Mouse (Mus musculus) forebrain, embryonic 10.5 days (tissue): ENCODE results near the gene Ldb2. TPM values are rescaled to one million over a fixed set of nuclear protein-coding genes. Genes with fewer than 3 reads are reported as not detected.

ENCODE experiments used
- DNase-seq: peaks from one replicate; pipeline ENCODE4 v3.0.0-alpha.2; 2017; ENCODE audit warnings: low spot score; ENCODE audit errors: extremely low spot score
- H3K27ac ChIP-seq: fragments of 300-500 bp; sonication (generic); 2 replicates; pipeline ENCODE4 v1.5.1; 2016; ENCODE audit warnings: mild to moderate bottlenecking
- H3K27me3 ChIP-seq: fragments of 300-500 bp; sonication (generic); 2 replicates; pipeline ENCODE4 v1.6.1; 2016; ENCODE audit warnings: mild to moderate bottlenecking; ENCODE audit not compliant: poor library complexity, severe bottlenecking
- H3K36me3 ChIP-seq: fragments of 300-500 bp; sonication (generic); replicated peaks from 2 replicates; pipeline ENCODE4 v1.6.1; 2016; ENCODE audit warnings: mild to moderate bottlenecking, moderate library complexity
- H3K4me1 ChIP-seq: fragments of 300-500 bp; sonication (generic); 2 replicates; pipeline ENCODE4 v1.6.1; 2016
- H3K4me3 ChIP-seq: fragments of 300-500 bp; sonication (generic); 2 replicates; pipeline ENCODE4 v1.5.1; 2016; ENCODE audit warnings: mild to moderate bottlenecking, moderate library complexity
- H3K9me3 ChIP-seq: fragments of 300-500 bp; sonication (generic); 2 replicates; pipeline ENCODE4 v1.6.1; 2016; ENCODE audit warnings: mild to moderate bottlenecking, moderate library complexity
- WGBS: fragments of 180-500 bp; shearing (Covaris S2); methylation state at CpG from one replicate; pipeline ENCODE4 v1.1.7; 2016; 5-methylcytosine and 5-hydroxymethylcytosine counted together
- polyA plus RNA-seq: library from polyadenylated mRNA; unstranded; fragments of >200 nt; fragmentation: Nextera tagmentation; extraction: Ambion mirVana; gene quantifications from 2 replicates; pipeline ENCODE4 v1.2.1, GENCODE M21; 2016

Gene Ldb2
- polyA plus RNA-seq, 1 experiment from 2014 or later, result 10.5 TPM

- WGBS, result 89% methylated on average over 11 of the region's 11 CpGs
- DNase-seq, result no peak
- no peak overlapping the region for H3K27ac ChIP-seq
Observed at GRCm38 (mm10) chr5:44548468-44548867, 251.0 kb downstream of the Ldb2 start.

GRCm38 (mm10) chr5:44543472-44544132 lies 255.9 kb downstream of the Ldb2 start:
- WGBS, result 98% methylated on average over 2 of the region's 2 CpGs
- no peaks in the 10 kb centered on the region for H3K36me3 ChIP-seq
- DNase-seq, result no peak
- no peak overlapping the region for H3K27ac ChIP-seq
- H3K9me3 ChIP-seq, result no peaks in the 10 kb centered on the region
- no peaks in the 10 kb centered on the region for H3K27me3 ChIP-seq
- H3K4me3 ChIP-seq, result no peak overlapping the region
- peaks cover 13% of the 10 kb centered on the region for H3K4me1 ChIP-seq

More at GRCm38 (mm10) chr5:44548468-44548867, 251.0 kb downstream of the Ldb2 start:
- Histone ChIP-seq H3K36me3 (no peaks in the 10 kb centered on the region), H3K27me3 (no peaks in the 10 kb centered on the region), H3K4me1 (no peaks in the 10 kb centered on the region), H3K9me3 (no peaks in the 10 kb centered on the region), H3K4me3 (no peak overlapping the region)

DNA sequence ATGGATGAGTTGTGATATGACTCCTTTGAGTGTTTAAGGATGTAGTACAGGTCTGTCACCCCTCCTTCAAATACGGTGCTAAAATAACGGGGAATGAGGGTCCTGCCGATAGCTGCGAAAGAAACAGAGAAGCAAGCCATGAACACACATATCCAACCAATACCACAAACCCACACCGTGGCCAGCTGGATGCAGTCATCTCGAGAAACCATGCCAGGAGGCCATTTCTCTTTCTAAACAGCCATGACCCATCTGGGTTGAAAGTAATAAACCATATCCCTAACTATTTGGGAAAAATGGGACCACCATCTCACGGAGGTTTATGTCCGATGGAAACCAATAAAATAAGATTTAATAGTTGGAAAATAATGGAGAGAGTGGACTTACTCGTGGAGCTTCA lies 257.7 kb downstream of the Ldb2 start:
- no peak for DNase-seq
- no peaks in the 10 kb centered on the region for H3K9me3 ChIP-seq
- no peaks in the 10 kb centered on the region for H3K27me3 ChIP-seq
- H3K27ac ChIP-seq, result no peak overlapping the region
- 93% methylated on average over 9 of the region's 9 CpGs for WGBS
- peaks cover 29% of the 10 kb centered on the region for H3K4me1 ChIP-seq
- no peak overlapping the region for H3K4me3 ChIP-seq
- no peaks in the 10 kb centered on the region for H3K36me3 ChIP-seq

- 0 out of 2 replicates have a peak overlapping the region, but pooled peaks have one; percentile 6 for H3K27ac ChIP-seq
- no peak for DNase-seq
- 80% methylated on average over 2 of the region's 2 CpGs for WGBS
Observed at GRCm38 (mm10) chr5:44538687-44539086, 260.8 kb downstream of the Ldb2 start.

DNA sequence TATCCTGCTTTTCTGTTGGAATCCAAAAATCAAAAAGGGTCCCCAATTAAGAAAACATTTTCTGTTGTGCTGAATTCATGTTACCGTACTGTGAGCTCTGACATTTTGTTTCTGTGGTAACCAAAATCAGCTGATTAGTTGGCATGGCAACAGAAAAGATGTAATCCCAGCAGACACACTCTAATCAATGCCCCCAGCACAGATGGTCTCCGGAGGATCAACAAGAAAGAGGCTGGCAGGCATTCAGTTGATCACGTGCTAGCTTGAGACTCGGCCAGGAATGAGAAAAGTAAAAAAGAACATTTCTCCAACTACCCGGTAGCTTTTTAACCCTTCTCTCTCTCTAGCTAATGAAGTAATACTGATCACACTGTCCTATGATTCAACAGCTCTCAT lies 261.5 kb downstream of the Ldb2 start:
- Histone ChIP-seq H3K27me3 (no peaks in the 10 kb centered on the region), H3K9me3 (no peaks in the 10 kb centered on the region), H3K36me3 (no peaks in the 10 kb centered on the region), H3K4me3 (no peak overlapping the region), H3K4me1 (peaks cover 29% of the 10 kb centered on the region), H3K27ac (no peak overlapping the region)
- 14% methylated on average over 5 of the region's 5 CpGs for WGBS
- DNase-seq, result peak; percentile 67

More at GRCm38 (mm10) chr5:44538687-44539086, 260.8 kb downstream of the Ldb2 start:
- no peaks in the 10 kb centered on the region for H3K9me3 ChIP-seq
- H3K4me1 ChIP-seq, result peaks cover 29% of the 10 kb centered on the region
- no peaks in the 10 kb centered on the region for H3K36me3 ChIP-seq
- no peaks in the 10 kb centered on the region for H3K27me3 ChIP-seq
- no peak overlapping the region for H3K4me3 ChIP-seq

DNA sequence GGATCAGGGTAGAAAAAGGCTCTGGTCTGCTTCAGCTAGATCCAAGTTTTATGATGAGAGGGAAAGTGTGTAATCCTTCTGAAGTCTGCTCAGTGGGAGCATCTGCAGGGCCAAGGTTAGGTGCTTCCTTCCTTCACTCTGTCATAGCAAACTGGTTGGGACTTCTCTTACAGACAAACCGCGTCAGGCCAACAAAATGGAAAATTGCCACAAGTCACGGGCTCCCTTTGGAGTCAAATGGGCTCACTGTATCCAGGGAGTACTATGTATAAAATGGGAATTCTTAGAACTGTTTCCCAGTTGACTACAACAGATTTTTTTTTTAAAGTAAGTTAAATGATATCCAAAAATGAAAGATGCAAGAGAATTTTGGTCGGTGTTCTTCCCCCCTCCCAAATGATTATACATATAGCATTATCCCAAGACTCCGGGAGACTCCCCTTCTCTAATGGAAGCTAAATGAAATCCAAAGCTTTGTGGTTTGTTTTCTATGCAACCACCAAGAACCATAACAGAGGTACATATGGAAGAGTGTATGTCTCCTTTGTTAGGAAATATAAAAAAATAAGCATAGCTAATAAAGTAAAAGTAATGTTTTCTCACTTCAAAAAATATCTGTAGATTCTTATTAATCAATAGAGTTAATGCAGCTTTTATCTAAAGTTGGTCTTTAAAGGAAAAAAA lies 262.0 kb downstream of the Ldb2 start:
- DNase-seq, result no peak
- no peaks in the 10 kb centered on the region for H3K9me3 ChIP-seq
- H3K36me3 ChIP-seq, result no peaks in the 10 kb centered on the region
- peaks cover 29% of the 10 kb centered on the region for H3K4me1 ChIP-seq
- no peak overlapping the region for H3K4me3 ChIP-seq
- 84% methylated on average over 5 of the region's 5 CpGs for WGBS
- H3K27ac ChIP-seq, result peak overlapping the region; percentile 36; the same call in 1 of the 2 replicates
- H3K27me3 ChIP-seq, result no peaks in the 10 kb centered on the region

GRCm38 (mm10) chr5:44529466-44529865 lies 270.0 kb downstream of the Ldb2 start:
- no peaks in the 10 kb centered on the region for H3K27me3 ChIP-seq
- H3K27ac ChIP-seq, result no peak overlapping the region
- no peak overlapping the region for H3K4me3 ChIP-seq
- H3K36me3 ChIP-seq, result no peaks in the 10 kb centered on the region
- WGBS, result 83% methylated on average over 3 of the region's 3 CpGs
- DNase-seq, result no peak
- no peaks in the 10 kb centered on the region for H3K4me1 ChIP-seq
- no peaks in the 10 kb centered on the region for H3K9me3 ChIP-seq

DNA sequence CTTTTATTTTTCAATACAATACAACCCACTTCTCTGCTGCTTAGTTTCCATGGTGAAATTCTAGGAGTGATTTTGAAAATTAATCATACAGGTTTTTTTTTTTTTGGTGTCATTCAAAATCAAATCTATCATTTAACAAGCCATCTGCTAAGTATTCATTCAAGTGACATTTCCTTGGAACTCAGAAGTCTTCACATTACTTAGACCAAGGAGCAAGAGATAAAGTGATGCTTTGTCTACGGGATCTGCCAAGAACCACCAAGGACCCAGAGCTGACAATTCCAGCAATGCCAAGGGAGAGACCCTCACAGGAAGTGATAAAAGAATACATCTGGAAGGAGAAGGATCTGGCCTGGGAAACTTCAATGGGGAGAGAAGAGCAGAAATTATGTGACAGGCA lies 270.5 kb downstream of the Ldb2 start:
- 91% methylated on average over 1 of the region's 1 CpGs for WGBS
- Histone ChIP-seq H3K27me3 (no peaks in the 10 kb centered on the region), H3K4me1 (no peaks in the 10 kb centered on the region), H3K4me3 (no peak overlapping the region), H3K27ac (no peak overlapping the region), H3K9me3 (no peaks in the 10 kb centered on the region), H3K36me3 (no peaks in the 10 kb centered on the region)
- no peak for DNase-seq

DNA sequence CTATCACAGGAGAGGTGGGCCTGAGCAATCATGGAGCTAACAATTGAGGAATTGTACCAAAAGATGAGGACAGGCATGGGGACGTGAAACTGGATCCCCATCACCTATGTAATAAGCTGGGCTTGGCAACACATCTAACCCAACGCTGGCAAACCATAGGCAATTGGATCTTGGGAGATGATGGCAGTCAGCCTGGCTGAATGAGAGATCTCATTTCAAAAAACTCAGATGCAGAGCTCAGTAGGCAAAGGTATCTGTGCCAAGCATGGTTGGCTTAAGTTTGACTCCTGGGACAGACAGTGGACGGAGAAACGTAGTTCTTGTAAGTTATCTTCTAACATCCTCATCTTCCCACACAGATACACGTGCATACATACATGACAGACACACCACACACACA lies 294.3 kb downstream of the Ldb2 start:
- no peaks in the 10 kb centered on the region for H3K27me3 ChIP-seq
- H3K9me3 ChIP-seq, result no peaks in the 10 kb centered on the region
- WGBS, result 92% methylated on average over 5 of the region's 5 CpGs
- no peaks in the 10 kb centered on the region for H3K4me1 ChIP-seq
- no peaks in the 10 kb centered on the region for H3K36me3 ChIP-seq
- no peak overlapping the region for H3K4me3 ChIP-seq
- H3K27ac ChIP-seq, result no peak overlapping the region
- DNase-seq, result no peak

DNA sequence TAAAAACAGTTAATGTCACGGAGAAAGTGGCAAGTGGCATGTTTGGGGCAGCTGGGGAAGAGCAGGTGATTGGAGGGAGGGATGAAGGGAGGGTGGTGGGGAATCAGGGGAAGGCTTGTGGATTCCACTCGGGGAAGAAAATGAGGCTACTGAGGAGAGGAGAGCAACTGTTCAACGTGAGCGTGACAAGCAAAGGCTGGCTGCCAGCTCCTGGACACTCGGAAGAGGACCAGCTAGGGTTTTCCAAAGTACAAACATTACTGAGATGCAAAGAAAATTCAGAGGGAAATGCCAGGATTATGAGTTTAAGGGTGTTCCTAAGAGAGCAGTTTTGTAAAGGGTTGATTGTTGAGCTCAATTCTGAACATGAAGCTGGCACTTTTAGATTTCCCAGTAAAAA lies 294.7 kb downstream of the Ldb2 start:
- no peaks in the 10 kb centered on the region for H3K9me3 ChIP-seq
- H3K4me3 ChIP-seq, result no peak overlapping the region
- no peaks in the 10 kb centered on the region for H3K27me3 ChIP-seq
- no peak overlapping the region for H3K27ac ChIP-seq
- 91% methylated on average over 5 of the region's 5 CpGs for WGBS
- H3K4me1 ChIP-seq, result no peaks in the 10 kb centered on the region
- no peak for DNase-seq
- H3K36me3 ChIP-seq, result no peaks in the 10 kb centered on the region

GRCm38 (mm10) chr5:44498229-44498628 lies 301.3 kb downstream of the Ldb2 start:
- no peak overlapping the region for H3K27ac ChIP-seq
- H3K9me3 ChIP-seq, result no peaks in the 10 kb centered on the region
- WGBS, result 92% methylated on average over 1 of the region's 1 CpGs
- H3K4me3 ChIP-seq, result no peak overlapping the region
- peaks cover 7% of the 10 kb centered on the region; the same call in 1 of the 2 replicates for H3K4me1 ChIP-seq
- no peaks in the 10 kb centered on the region for H3K36me3 ChIP-seq
- DNase-seq, result no peak
- no peaks in the 10 kb centered on the region for H3K27me3 ChIP-seq

- no peak overlapping the region for H3K4me3 ChIP-seq
- peaks cover 7% of the 10 kb centered on the region; the same call in 1 of the 2 replicates for H3K4me1 ChIP-seq
- 85% methylated on average over 3 of the region's 3 CpGs for WGBS
- H3K9me3 ChIP-seq, result no peaks in the 10 kb centered on the region
- no peak overlapping the region for H3K27ac ChIP-seq
- H3K36me3 ChIP-seq, result no peaks in the 10 kb centered on the region
- DNase-seq, result no peak
- H3K27me3 ChIP-seq, result no peaks in the 10 kb centered on the region
Observed at GRCm38 (mm10) chr5:44496854-44497253, 302.6 kb downstream of the Ldb2 start.

- Histone ChIP-seq H3K4me1 (peaks cover 7% of the 10 kb centered on the region; the same call in 1 of the 2 replicates), H3K4me3 (no peak overlapping the region), H3K9me3 (no peaks in the 10 kb centered on the region), H3K27me3 (no peaks in the 10 kb centered on the region), H3K27ac (no peak overlapping the region), H3K36me3 (no peaks in the 10 kb centered on the region)
- DNase-seq, result no peak
- 93% methylated on average over 4 of the region's 4 CpGs for WGBS
Observed at GRCm38 (mm10) chr5:44495092-44495491, 304.4 kb downstream of the Ldb2 start.
